Mouse (Mus musculus) thymus, postnatal 25 days (tissue): ENCODE measurements around the gene Gm36079.
"Not testable (repeated sequence)": the region's sequence is repeated elsewhere in the genome, so short reads cannot be mapped to it uniquely, and the experiment has no call there.

Experiments used
- DNase-seq: peaks from one replicate; pipeline ENCODE4 v3.0.0; 2022

Gm36079 gene

DNA sequence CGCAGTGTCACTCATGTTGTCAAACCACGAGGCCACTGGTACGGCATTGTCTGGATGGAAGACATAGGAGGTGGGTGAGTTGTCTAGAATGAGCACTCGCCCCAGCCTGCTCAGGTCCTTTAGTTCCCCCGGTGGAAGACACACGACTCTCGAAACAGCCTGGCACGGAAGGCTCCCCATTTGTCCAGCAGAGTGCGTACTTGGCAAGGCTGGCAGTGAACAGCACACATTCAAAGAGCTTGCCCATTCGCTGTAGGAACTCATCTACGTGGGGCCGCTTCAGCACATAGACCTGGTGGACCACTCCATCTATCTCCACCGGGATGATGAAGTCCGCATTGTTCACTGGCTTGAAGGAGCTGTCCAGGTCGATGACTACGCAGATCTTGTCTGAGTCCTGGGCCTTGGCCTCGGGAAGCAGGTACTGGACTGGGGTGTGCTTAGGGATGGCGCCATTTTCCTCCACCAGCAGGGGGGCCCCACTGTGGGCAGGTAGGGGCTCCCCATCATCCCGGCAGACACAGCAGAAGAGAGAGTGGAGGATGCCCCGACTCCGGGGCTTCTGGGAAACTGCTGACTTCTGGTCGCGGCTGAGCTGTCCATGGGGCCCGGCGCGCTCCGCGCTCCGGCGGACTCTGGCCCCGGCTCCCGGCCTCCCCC, 11.3 kb downstream of the Gm36079 start:
- DNase-seq = not testable (repeated sequence)

- not testable (repeated sequence) for DNase-seq
These were observed 12.8 kb downstream of the Gm36079 start for GRCm38 (mm10) chr13:120013962-120014361.

GRCm38 (mm10) chr13:120013544-120013943, 13.3 kb downstream of the Gm36079 start:
- DNase-seq = not testable (repeated sequence)

DNA sequence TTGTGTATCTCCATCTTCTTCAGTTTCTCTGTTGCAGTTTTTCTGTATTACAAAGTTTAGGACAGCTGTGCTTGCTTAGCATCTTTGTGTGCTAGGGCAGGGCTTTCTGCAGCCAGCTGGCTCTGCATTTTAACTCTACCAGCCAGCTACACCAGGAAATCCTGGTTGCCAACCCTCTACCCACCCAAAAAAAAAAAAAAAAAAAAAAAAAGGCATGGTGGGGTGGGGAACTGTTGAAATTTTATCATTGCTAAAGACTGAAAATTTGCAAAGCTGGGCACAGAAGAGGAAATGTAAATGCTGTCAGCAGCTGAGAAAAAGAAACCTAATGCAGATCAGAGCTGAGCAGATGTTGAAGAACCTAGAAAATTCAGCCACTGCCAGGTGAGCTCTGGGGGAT, 16.7 kb downstream of the Gm36079 start:
- DNase-seq = not testable (repeated sequence)

DNA sequence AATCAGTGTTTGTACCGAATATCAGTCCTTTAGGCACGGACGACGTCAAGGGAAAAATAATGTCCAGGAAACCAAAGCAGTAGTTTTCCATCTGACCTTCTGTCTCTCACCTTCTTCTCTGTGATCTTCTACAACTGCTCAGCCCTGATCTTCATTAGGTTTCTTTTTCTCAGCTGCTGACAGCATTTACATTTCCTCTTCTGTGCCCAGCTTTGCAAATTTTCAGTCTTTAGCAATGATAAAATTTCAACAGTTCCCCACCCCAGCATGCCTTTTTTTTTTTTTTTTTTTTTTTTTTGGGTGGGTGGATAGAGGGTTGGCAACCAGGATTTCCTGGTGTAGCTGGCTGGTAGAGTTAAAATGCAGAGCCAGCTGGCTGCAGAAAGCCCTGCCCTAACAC, 27.6 kb downstream of the Gm36079 start:
- DNase-seq = not testable (repeated sequence)

GRCm38 (mm10) chr13:119998442-119999086, 28.2 kb downstream of the Gm36079 start:
- DNase-seq = not testable (repeated sequence)

GRCm38 (mm10) chr13:119991917-119992496, 34.8 kb downstream of the Gm36079 start:
- not testable (repeated sequence) for DNase-seq

- DNase-seq = not testable (repeated sequence)
These were observed 35.5 kb downstream of the Gm36079 start for GRCm38 (mm10) chr13:119991264-119991663.
